Mouse (Mus musculus) myocyte (in vitro differentiated cells): ENCODE results near the gene AU018091.

ENCODE experiments used
- CEBPB ChIP-seq: IDR thresholded peaks from 2 replicates; pipeline ENCODE4 v1.6.1; 2011; ENCODE audit warnings: mild to moderate bottlenecking, moderate library complexity; ENCODE audit not compliant: poor library complexity, insufficient read depth, severe bottlenecking
- E2F4 ChIP-seq: IDR thresholded peaks from one replicate; pipeline ENCODE4 v1.6.1; 2011; ENCODE audit warnings: mild to moderate bottlenecking, control low read depth, moderate library complexity; ENCODE audit not compliant: insufficient read depth
- MAX ChIP-seq: IDR thresholded peaks from one replicate; pipeline ENCODE4 v1.6.1; 2011; ENCODE audit warnings: low read depth, mild to moderate bottlenecking, control low read depth
- MYOD1 ChIP-seq, 3 experiments: IDR thresholded peaks; one replicate each; pipeline ENCODE4 v1.6.1; 2011; ENCODE audit warnings: control low read depth in 2 of 3, low read depth in 2 of 3, mild to moderate bottlenecking in 2 of 3, moderate library complexity in 1 of 3; ENCODE audit not compliant: insufficient read length in 2 of 3, control insufficient read depth in 1 of 3
- MYOG ChIP-seq, 3 experiments: IDR thresholded peaks; one replicate each; pipeline ENCODE4 v1.6.1; 2011; ENCODE audit warnings: control low read depth in 2 of 3, low read depth in 2 of 3, mild to moderate bottlenecking in 2 of 3; ENCODE audit not compliant: insufficient read length in 2 of 3, control insufficient read depth in 1 of 3, insufficient read depth in 1 of 3
- POLR2A ChIP-seq: IDR thresholded peaks from one replicate; pipeline ENCODE4 v1.6.1; 2011; ENCODE audit warnings: low read depth, mild to moderate bottlenecking, control low read depth, moderate library complexity; ENCODE audit not compliant: insufficient read length
- POLR2AphosphoS2 ChIP-seq: IDR thresholded peaks from one replicate; pipeline ENCODE4 v1.6.1; 2011; ENCODE audit warnings: low read depth, control low read depth; ENCODE audit not compliant: insufficient read length
- REST ChIP-seq: IDR thresholded peaks from one replicate; pipeline ENCODE4 v1.6.1; 2011; ENCODE audit warnings: mild to moderate bottlenecking, control low read depth, moderate library complexity; ENCODE audit not compliant: insufficient read depth, insufficient read length
- SRF ChIP-seq: IDR thresholded peaks from one replicate; pipeline ENCODE4 v1.6.1; 2011; ENCODE audit warnings: low read depth; ENCODE audit not compliant: control insufficient read depth, insufficient read length
- TCF12 ChIP-seq: IDR thresholded peaks from one replicate; pipeline ENCODE4 v1.6.1; 2011; ENCODE audit warnings: mild to moderate bottlenecking, control low read depth; ENCODE audit not compliant: poor library complexity, insufficient read depth, severe bottlenecking
- TCF3 ChIP-seq: IDR thresholded peaks from one replicate; pipeline ENCODE4 v1.6.1; 2011; ENCODE audit warnings: low read depth, control low read depth; ENCODE audit not compliant: insufficient read length
- USF1 ChIP-seq: IDR thresholded peaks from one replicate; pipeline ENCODE4 v1.6.1; 2011; ENCODE audit warnings: low read depth, mild to moderate bottlenecking, control low read depth, moderate library complexity

- TF ChIP-seq POLR2A (no peak), MAX (no peak), USF1 (no peak), MYOD1 (IDR thresholded peaks at IDR 0.05; ENCODE audit: control insufficient read depth in 1 of 3, insufficient read length in 2 of 3, low read depth in 2 of 3) (no peak), POLR2AphosphoS2 (no peak), E2F4 (no peak), SRF (no peak), CEBPB (no peak), TCF3 (no peak), TCF12 (no peak), MYOG (IDR thresholded peaks at IDR 0.05; ENCODE audit: control insufficient read depth in 1 of 3, insufficient read depth in 1 of 3, insufficient read length in 2 of 3, low read depth in 2 of 3) (no peak), REST (no peak)
Observed at GRCm38 (mm10) chr7:3201134-3201705, 32.2 kb upstream of the AU018091 start.
